Mouse (Mus musculus) embryonic facial prominence, embryonic 13.5 days (tissue): Measurements from ENCODE around the gene Col6a1. TPM values are rescaled to one million over a fixed set of nuclear protein-coding genes. Genes with fewer than 3 reads are reported as not detected.
"Not testable (repeated sequence)": the region's sequence is repeated elsewhere in the genome, so short reads cannot be mapped to it uniquely, and the experiment has no call there.

Source experiments
- ATAC-seq: fragments of 200-750 bp; cut with Nextera tagmentation; 2 replicates; pipeline ENCODE4 v1.8.0; 2017; ENCODE audit warnings: low read depth; ENCODE audit not compliant: insufficient number of reproducible peaks, insufficient read depth, low FRiP score, low TSS enrichment
- H3K27ac ChIP-seq: fragments of 300-500 bp; sonication (generic); 2 replicates; pipeline ENCODE4 v1.5.1; 2015; ENCODE audit warnings: moderate library complexity, mild to moderate bottlenecking, inconsistent platforms
- H3K27me3 ChIP-seq: fragments of 300-500 bp; sonication (generic); 2 replicates; pipeline ENCODE4 v1.6.1; 2015; ENCODE audit warnings: mild to moderate bottlenecking, inconsistent platforms
- H3K36me3 ChIP-seq: fragments of 300-500 bp; sonication (generic); 2 replicates; pipeline ENCODE4 v1.6.1; 2015; ENCODE audit warnings: mild to moderate bottlenecking, inconsistent platforms
- H3K4me1 ChIP-seq: fragments of 300-500 bp; sonication (generic); 2 replicates; pipeline ENCODE4 v1.6.1; 2015; ENCODE audit warnings: inconsistent platforms
- H3K4me2 ChIP-seq: fragments of 300-500 bp; sonication (generic); 2 replicates; pipeline ENCODE4 v1.6.1; 2015; ENCODE audit warnings: moderate library complexity, mild to moderate bottlenecking, inconsistent platforms
- H3K4me3 ChIP-seq: fragments of 300-500 bp; sonication (generic); 2 replicates; pipeline ENCODE4 v1.5.1; 2015; ENCODE audit warnings: mild to moderate bottlenecking, inconsistent platforms
- H3K9ac ChIP-seq: fragments of 300-500 bp; sonication (generic); 2 replicates; pipeline ENCODE4 v1.6.1; 2015; ENCODE audit warnings: mild to moderate bottlenecking, inconsistent platforms
- H3K9me3 ChIP-seq: fragments of 300-500 bp; sonication (generic); 2 replicates; pipeline ENCODE4 v1.6.1; 2016; ENCODE audit warnings: inconsistent platforms
- WGBS: fragments of 180-500 bp; shearing (Covaris S2); methylation state at CpG from one replicate; pipeline ENCODE4 v1.1.7; 2015; ENCODE audit warnings: mixed read lengths; 5-methylcytosine and 5-hydroxymethylcytosine counted together
- polyA plus RNA-seq: library from polyadenylated mRNA; unstranded; fragments of >200 nt; fragmentation: Nextera tagmentation; extraction: Ambion mirVana; gene quantifications from 2 replicates; pipeline ENCODE4 v1.2.1, GENCODE M21; 2015

The Col6a1 gene
- 174 and 175 TPM in 2 replicates for polyA plus RNA-seq

- Histone ChIP-seq H3K9me3 (no peaks in the 10 kb centered on the region), H3K4me3 (peak within 1 kb of the TSS; percentile 51), H3K27ac (peak within 1 kb of the TSS; percentile 87), H3K4me1 (peaks cover 68% of the 10 kb centered on the region), H3K9ac (peak within 1 kb of the TSS; percentile 76), H3K36me3 (peaks cover 30% of the 10 kb centered on the region), H3K4me2 (peak within 1 kb of the TSS; percentile 79), H3K27me3 (no peaks in the 10 kb centered on the region)
- peak; percentile 53; the same call in 1 of the 2 replicates for ATAC-seq
- 17% methylated on average over 9 of the region's 9 CpGs for WGBS
Observed at GRCm38 (mm10) chr10:76725682-76726285, at the start of gene Col6a1. Gene Col6a1 (minus strand): TSS chr10:76726168.

- Histone ChIP-seq H3K9me3 (0 out of 2 replicates have a peak, but pooled peaks cover 2% of the 10 kb centered on the region), H3K36me3 (peaks cover 6% of the 10 kb centered on the region; the same call in 1 of the 2 replicates), H3K27ac (no peak overlapping the region), H3K9ac (no peak overlapping the region), H3K4me3 (no peak overlapping the region), H3K27me3 (no peaks in the 10 kb centered on the region), H3K4me2 (no peak overlapping the region), H3K4me1 (peaks cover 4% of the 10 kb centered on the region)
- ATAC-seq = no peak
- 91% methylated on average over 3 of the region's 3 CpGs for WGBS
Observed at GRCm38 (mm10) chr10:76771624-76772023, 45.7 kb upstream of the Col6a1 start.

DNA sequence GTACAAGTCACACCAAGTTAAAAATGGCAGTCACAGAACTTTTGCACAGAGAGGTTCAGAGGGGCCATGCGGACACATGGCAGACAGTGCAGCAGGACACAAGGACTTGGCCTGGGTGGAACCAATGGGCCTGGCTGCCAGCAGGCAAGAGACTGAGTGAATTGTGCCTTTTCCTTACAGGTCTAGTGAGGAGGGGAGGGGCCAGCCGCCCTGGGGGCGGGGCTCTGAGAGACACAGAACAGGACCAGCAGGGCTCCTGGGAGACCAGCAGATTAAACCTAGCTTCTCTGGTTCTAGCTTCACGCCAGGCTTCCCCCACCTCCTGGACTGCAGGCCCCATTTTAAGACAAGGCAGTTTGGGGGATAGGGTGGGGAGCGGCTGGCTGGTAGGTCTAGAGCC, 45.1 kb upstream of the Col6a1 start:
- WGBS = 49% methylated on average over 5 of the region's 5 CpGs
- no peak overlapping the region for H3K27ac ChIP-seq
- ATAC-seq = no peak
- H3K4me3 ChIP-seq = no peak overlapping the region
- H3K27me3 ChIP-seq = no peaks in the 10 kb centered on the region
- no peak overlapping the region for H3K4me2 ChIP-seq
- H3K9ac ChIP-seq = no peak overlapping the region
- H3K4me1 ChIP-seq = peaks cover 4% of the 10 kb centered on the region
- peaks cover 9% of the 10 kb centered on the region; the same call in 1 of the 2 replicates for H3K36me3 ChIP-seq
- 0 out of 2 replicates have a peak, but pooled peaks cover 2% of the 10 kb centered on the region for H3K9me3 ChIP-seq

DNA sequence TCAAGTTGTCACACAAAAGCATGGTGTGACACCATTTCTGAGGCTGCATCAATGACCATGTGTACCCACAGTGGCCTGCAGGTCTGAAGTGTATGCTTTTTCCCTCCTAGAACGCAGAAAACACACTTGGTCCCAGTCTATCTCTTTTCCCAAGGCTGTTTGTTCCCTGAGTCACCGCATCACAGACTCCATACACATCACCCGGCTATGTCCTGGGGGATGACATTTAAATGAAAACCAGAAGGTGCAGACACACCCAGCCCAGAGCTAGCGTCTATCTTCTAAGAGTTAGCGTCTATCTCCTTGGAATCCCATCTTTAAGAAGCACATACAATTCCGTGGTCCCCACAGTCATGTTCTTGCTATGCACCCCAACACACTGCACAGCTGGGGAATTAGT, 43.6 kb upstream of the Col6a1 start:
- no peak for ATAC-seq
- Histone ChIP-seq H3K27ac (no peak overlapping the region), H3K9ac (no peak overlapping the region), H3K4me3 (no peak overlapping the region), H3K36me3 (peaks cover 15% of the 10 kb centered on the region; the same call in 1 of the 2 replicates), H3K9me3 (0 out of 2 replicates have a peak, but pooled peaks cover 2% of the 10 kb centered on the region), H3K27me3 (no peaks in the 10 kb centered on the region), H3K4me2 (no peak overlapping the region), H3K4me1 (peaks cover 4% of the 10 kb centered on the region)
- WGBS = 59% methylated on average over 6 of the region's 6 CpGs

DNA sequence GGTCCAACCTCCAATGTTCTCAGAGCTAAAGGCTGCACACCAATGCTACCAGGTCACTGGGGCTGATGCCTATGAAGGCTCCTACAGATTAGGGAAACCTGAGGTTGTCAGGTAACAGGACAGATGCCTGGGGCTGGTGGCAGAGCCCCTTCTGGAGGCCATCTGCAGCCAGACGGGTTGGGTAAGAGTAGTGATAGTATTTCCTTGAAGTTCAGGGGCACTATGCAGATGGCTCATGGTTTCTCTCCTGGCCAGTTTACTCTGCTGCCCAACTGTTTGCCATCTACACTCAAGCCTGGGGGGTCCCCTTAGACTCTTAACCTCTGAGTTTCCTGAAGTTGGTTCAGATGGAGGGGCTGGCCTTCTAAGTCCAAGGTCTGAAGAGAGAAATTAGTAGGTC, 40.2 kb upstream of the Col6a1 start:
- H3K9ac ChIP-seq = no peak overlapping the region
- no peaks in the 10 kb centered on the region for H3K27me3 ChIP-seq
- 78% methylated on average over 1 of the region's 1 CpGs for WGBS
- H3K4me1 ChIP-seq = peaks cover 4% of the 10 kb centered on the region
- H3K27ac ChIP-seq = no peak overlapping the region
- H3K4me2 ChIP-seq = no peak overlapping the region
- no peak for ATAC-seq
- peaks cover 14% of the 10 kb centered on the region for H3K36me3 ChIP-seq
- no peaks in the 10 kb centered on the region for H3K9me3 ChIP-seq
- no peak overlapping the region for H3K4me3 ChIP-seq

DNA sequence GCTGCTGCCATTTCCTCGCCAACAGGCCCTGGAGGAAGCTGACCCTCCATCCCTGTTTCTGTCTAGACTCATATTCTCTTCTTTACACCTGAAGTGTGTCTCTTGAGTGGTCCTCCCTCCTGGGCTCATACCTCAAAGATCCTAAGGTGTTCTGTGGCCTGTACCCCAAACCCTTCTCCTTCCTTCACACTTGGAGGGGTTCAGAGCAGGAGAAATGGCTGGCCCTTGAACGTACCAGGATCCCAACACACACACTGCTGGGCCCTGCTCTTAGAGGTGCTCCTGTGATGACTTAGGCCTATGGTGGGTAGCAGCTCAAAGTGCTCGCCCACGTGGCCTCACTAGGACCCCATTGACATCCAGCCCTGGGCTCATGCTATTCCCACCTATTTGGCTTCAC, 39.0 kb upstream of the Col6a1 start:
- H3K4me3 ChIP-seq = no peak overlapping the region
- WGBS = 90% methylated on average over 4 of the region's 4 CpGs
- H3K4me1 ChIP-seq = peaks cover 3% of the 10 kb centered on the region
- no peak overlapping the region for H3K4me2 ChIP-seq
- H3K27me3 ChIP-seq = no peaks in the 10 kb centered on the region
- peaks cover 16% of the 10 kb centered on the region for H3K36me3 ChIP-seq
- H3K9me3 ChIP-seq = no peaks in the 10 kb centered on the region
- H3K9ac ChIP-seq = no peak overlapping the region
- no peak overlapping the region for H3K27ac ChIP-seq
- ATAC-seq = no peak

DNA sequence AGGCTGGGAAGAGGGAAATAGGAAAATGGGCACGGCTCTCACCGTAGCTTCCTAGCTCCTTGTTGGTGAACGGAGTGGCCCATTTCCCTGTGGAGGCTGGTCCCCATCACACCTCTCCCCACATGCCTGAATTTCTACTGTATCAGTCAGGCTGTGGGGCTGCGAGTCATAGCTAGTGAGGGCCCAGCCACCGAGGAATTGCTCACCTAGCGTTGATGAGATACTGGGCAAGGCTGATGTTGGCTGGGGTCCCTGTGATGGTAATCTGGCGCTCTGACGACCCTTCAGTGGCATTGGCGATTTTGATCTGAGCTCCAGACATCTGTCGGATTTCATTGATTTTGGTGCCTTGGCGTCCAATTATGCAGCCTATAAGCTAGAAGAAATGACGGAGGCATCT, 37.0 kb upstream of the Col6a1 start:
- no peak overlapping the region for H3K4me3 ChIP-seq
- H3K27ac ChIP-seq = no peak overlapping the region
- no peaks in the 10 kb centered on the region for H3K4me1 ChIP-seq
- H3K36me3 ChIP-seq = peaks cover 16% of the 10 kb centered on the region
- no peak overlapping the region for H3K4me2 ChIP-seq
- no peak overlapping the region for H3K9ac ChIP-seq
- no peak for ATAC-seq
- WGBS = 92% methylated on average over 12 of the region's 12 CpGs
- no peaks in the 10 kb centered on the region for H3K9me3 ChIP-seq
- no peaks in the 10 kb centered on the region for H3K27me3 ChIP-seq

- H3K4me3 ChIP-seq = no peak overlapping the region
- ATAC-seq = no peak
- WGBS = 89% methylated on average over 7 of the region's 7 CpGs
- no peaks in the 10 kb centered on the region for H3K27me3 ChIP-seq
- H3K4me1 ChIP-seq = no peaks in the 10 kb centered on the region
- H3K9ac ChIP-seq = no peak overlapping the region
- H3K27ac ChIP-seq = no peak overlapping the region
- H3K9me3 ChIP-seq = no peaks in the 10 kb centered on the region
- peaks cover 13% of the 10 kb centered on the region for H3K36me3 ChIP-seq
- H3K4me2 ChIP-seq = no peak overlapping the region
Observed at GRCm38 (mm10) chr10:76762411-76762810, 36.4 kb upstream of the Col6a1 start.

- Histone ChIP-seq H3K9ac (no peak overlapping the region), H3K9me3 (no peaks in the 10 kb centered on the region), H3K4me2 (no peak overlapping the region), H3K36me3 (peaks cover 4% of the 10 kb centered on the region; the same call in 1 of the 2 replicates), H3K27me3 (no peaks in the 10 kb centered on the region), H3K4me3 (no peak overlapping the region), H3K27ac (no peak overlapping the region), H3K4me1 (no peaks in the 10 kb centered on the region)
- 97% methylated on average over 5 of the region's 5 CpGs for WGBS
- no peak for ATAC-seq
Observed at GRCm38 (mm10) chr10:76759878-76760277, 33.9 kb upstream of the Col6a1 start.

DNA sequence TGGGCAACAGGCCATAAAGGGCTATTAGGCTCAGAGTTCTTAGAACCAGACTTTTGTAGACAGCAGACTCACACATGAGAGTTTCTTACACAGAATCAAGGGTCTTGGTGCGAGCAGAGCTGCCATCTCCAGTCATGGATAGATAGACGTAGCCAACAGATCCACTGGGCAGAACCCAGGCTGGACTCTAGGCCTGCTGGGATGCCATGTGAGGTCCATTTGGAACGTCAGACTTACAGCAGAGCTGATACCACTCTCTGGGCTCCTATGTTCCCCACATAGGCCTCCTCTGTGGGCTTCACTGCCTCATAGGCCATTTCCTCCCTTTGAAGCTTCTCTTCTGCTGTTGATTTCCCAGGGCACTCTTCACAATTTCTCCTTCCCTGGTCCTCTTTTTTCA, 27.7 kb upstream of the Col6a1 start:
- H3K4me1 ChIP-seq = no peaks in the 10 kb centered on the region
- no peak overlapping the region for H3K4me2 ChIP-seq
- no peaks in the 10 kb centered on the region for H3K9me3 ChIP-seq
- no peaks in the 10 kb centered on the region for H3K27me3 ChIP-seq
- H3K36me3 ChIP-seq = no peaks in the 10 kb centered on the region
- no peak overlapping the region for H3K9ac ChIP-seq
- no peak overlapping the region for H3K4me3 ChIP-seq
- WGBS = 82% methylated on average over 3 of the region's 3 CpGs
- no peak overlapping the region for H3K27ac ChIP-seq
- no peak for ATAC-seq

- H3K27ac ChIP-seq, H3K9ac ChIP-seq, H3K9me3 ChIP-seq, H3K27me3 ChIP-seq, H3K4me2 ChIP-seq, ATAC-seq, H3K4me1 ChIP-seq, H3K4me3 ChIP-seq, H3K36me3 ChIP-seq: not testable (repeated sequence)
- 52% methylated on average over 11 of the region's 11 CpGs for WGBS
Observed at GRCm38 (mm10) chr10:76744267-76744666, 18.3 kb upstream of the Col6a1 start.

- 63% methylated on average over 8 of the region's 8 CpGs for WGBS
- no peaks in the 10 kb centered on the region for H3K36me3 ChIP-seq
Observed at GRCm38 (mm10) chr10:76736764-76737163, 10.8 kb upstream of the Col6a1 start.

More at GRCm38 (mm10) chr10:76736764-76737163, 10.8 kb upstream of the Col6a1 start:
- Histone ChIP-seq H3K4me2 (no peak overlapping the region), H3K27ac (no peak overlapping the region), H3K27me3 (no peaks in the 10 kb centered on the region), H3K9ac (no peak overlapping the region), H3K4me3 (no peak overlapping the region), H3K9me3 (no peaks in the 10 kb centered on the region), H3K4me1 (peaks cover 34% of the 10 kb centered on the region)
- no peak for ATAC-seq
